Mouse (Mus musculus) lung, postnatal 0 days (tissue): ENCODE measurements around the gene Otp.

Experiments
- CTCF ChIP-seq: IDR thresholded peaks from 2 replicates; pipeline ENCODE4 v1.5.1; 2016; ENCODE audit warnings: antibody characterized with exemption, mild to moderate bottlenecking
- EP300 ChIP-seq: IDR thresholded peaks from 2 replicates; pipeline ENCODE4 v1.6.1; 2016; ENCODE audit warnings: antibody characterized with exemption, mild to moderate bottlenecking, control low read depth

GRCm38 (mm10) chr13:94885291-94886235 is 10.2 kb downstream of the Otp start:
- TF ChIP-seq CTCF = no peak
- no peak for TF ChIP-seq EP300
